Mouse (Mus musculus) T-helper 2 cell (primary cell): ENCODE results near the gene Cdk5rap3.

ENCODE experiments used
- in situ Hi-C: fragments of 300-600 bp; cut with MboI, MseI; formaldehyde crosslinking; loops from one replicate; pipeline ENCODE4 v1.15.1; 2025; ENCODE audit warnings: high pct_unique_total_duplicates

Cdk5rap3 gene

DNA sequence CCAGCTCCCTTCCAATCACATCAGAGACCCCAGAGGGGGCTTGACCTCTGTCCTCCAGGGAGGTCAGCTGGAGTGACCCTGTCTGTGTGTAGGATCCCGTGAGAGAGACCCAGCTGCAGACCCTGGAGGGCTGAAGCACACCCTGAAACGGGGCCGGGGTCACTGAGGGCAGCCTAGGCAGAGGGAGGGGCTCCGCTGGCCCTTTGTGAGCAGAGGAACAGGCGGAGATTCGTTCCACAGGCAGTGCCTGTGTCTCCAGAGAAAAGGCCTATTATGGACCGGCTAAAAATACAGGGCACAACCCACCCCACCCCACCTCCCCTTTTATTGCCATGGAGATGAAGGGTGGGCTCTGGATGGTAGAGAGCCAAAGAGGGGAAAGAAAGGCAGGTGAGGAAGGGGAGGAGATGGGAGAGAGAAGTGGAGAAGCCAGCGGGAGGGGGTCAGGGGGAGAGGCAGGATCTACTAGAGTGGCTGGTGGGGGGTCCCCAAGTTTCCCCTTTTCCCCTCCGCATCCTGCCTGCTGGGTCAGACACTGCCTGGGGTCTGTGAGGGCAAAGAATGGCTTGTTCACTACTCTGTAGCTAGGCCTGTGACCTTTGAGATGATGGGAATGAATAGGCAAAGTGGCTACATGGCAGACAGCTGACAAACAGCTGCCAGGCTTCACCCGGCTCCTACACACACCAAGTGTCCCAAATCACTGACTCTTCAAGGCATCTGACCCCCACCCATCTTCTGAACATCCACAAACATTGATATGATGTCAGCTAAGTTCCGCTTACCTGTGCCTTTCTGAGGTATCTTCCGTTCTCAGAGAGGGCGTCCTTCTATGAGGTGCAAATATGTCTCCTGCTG, 16.6 kb downstream of the Cdk5rap3 start:
- in situ Hi-C loops: no loop called here

DNA sequence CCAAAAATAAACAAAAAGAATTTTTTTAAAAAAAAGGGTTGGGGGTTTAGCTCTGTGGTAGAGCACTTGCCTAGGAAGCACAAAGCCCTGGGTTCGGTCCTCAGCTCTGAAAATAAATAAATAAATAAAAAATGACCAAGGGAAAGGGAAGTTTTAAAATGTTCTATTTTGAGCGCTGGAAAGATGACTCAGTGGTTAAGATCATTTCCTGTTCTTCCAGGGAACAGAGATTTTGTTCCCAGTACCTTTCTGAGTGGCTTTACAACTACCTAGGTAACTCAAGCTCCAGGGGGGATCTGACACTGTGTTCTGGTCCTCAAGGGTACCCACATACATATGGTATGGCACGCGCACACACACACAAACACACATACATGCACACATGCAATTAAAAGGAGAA, 20.4 kb downstream of the Cdk5rap3 start:
- in situ Hi-C loops: no loop called here

DNA sequence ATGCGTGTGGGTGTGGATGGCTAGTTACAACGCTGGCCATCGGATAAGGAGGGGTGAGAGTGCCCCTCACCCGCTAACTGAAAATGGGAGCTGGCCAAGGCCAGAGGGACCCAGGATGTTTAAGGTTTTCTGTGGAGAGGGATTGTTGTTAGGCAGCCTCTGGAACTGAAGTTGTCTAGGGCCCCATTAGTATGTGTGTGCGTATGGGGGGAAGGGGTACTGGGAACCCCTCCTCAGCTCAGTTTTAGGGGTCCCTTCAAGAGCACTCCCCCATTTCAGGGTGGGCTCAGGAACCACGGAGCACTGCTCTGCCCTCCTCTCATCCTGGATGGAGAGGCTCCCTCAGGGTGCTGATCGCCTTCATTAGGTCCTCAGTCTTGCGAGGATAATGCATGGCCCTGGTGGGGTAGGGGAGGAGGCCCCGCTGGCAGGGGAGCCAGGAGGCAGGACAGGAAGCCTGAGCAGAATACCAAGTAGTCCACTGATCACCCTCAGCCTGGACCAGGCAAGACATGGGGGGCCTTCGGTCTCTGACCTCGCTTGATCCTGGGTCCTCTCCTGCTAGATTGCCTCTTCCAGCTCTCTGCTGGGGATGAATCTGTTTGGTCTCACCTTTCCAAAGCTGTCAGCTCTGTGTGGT, 23.0 kb downstream of the Cdk5rap3 start:
- in situ Hi-C loops: no loop called here

DNA sequence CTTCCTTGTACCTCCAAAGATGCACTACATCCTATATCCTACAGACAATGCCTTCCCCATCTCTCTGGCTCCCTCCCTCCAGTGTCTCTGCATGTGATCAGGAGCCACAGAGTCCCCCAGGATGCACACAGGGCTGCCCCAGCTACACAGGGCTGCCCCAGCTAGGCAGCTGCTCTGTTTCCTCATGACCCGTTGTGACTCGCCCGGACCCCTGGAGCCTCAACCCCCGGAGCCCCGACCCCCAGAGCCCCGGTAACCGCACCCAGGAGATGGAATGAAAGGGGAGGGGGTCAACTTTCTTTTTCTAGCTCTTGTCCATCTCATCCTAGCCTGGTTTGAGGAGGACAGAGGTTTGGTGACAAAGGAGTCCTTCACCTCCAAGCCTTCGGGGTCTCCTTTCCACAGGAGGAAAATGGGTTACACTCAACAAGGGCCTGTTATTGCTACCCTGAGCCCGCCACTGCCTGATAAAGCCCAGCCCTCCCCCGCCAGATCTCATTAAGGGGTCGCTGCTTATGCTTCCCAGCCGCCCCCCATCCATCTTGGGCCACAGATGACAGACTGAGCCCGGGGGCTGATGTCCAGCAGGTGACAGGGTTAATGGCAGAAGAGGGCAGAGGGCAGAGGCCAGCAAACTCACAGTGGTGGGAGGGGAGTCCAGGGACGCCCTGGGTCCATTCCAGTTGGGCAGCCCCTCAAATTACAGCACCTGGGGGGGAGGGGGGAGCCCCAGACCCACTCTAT, 24.3 kb downstream of the Cdk5rap3 start:
- in situ Hi-C loops: no loop called here

- in situ Hi-C loops: no loop called here
Observed at GRCm38 (mm10) chr11:96886942-96887546, 29.3 kb downstream of the Cdk5rap3 start.

GRCm38 (mm10) chr11:96885901-96886340, 30.4 kb downstream of the Cdk5rap3 start:
- in situ Hi-C loops: no loop called here

GRCm38 (mm10) chr11:96880296-96880695, 36.0 kb downstream of the Cdk5rap3 start:
- in situ Hi-C loops: no loop called here

- in situ Hi-C loops: no loop called here
Observed at GRCm38 (mm10) chr11:96879359-96879758, 36.9 kb downstream of the Cdk5rap3 start.

DNA sequence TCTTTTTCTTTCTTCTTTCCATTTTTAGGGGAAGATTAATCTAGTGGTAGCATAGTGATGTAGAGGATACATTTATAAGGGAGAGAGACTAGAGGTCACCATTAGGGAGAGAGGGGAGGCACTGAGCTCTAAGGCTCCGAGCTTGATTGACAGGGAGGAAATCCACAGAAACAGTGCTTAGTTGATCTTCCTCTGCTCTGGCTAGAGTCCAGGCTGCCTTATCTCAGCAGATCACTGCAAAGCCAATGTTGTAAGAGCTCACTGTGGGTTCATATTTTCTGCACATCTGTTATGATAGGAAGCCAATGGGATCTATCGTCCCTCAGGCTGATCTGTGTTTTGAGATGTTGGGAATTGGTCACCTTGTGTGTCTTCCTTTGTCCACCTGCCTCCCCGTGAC, 37.6 kb downstream of the Cdk5rap3 start:
- in situ Hi-C loops: no loop called here

DNA sequence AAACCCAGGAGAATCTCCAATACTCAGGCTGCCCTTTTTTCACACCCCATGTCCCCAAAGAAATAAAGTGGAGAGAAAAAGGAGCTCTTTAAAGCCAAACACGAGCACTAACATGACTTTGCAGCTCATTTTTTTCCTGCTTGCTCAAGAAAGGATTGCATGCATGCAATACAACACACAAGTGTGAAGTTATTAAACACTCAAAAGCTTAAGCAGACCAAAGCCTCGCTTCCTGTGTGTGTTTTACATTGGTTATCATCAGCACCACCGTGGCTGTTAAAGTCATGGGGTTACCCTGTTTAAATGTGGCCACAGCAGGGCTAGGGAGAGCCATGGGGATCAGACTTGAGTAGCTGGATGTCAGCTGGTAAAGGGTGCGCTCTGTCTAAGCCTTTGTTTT, 39.2 kb downstream of the Cdk5rap3 start:
- in situ Hi-C loops: no loop called here

DNA sequence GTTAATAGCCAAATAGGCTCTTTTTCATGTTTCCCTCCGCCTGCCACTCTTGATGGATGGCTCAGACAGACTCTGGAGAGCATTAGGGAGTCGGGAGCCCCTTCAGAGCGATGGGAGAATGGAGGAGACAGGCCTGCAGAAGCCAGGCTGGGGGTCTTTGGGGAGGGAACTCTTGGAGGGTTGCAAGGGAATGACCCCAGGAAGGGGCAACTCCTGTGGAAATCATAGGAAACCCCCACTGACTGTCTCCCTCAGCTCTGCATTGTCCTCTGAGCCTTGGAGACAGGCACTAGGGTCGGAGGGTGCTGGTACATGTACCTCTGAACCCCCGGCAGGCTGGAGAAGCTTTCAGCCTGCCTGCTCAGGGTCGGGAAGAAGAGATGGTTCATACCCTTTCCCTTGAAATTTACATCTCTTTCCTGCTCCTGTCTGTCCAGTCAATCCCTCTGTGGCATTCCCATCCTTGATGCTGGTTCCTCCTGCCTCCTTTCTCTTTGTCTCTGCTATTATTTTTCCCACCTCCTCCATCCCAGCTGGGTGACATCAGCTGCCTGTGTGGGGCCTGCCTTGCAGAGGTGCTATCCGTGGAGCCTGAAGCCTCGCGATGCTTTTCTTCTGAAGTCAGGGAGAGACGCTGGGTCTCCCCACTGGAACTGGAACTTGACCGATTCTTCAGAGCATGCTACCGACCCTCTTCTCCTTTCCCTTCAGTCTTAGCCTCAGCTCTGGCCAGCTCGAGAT, 39.8 kb downstream of the Cdk5rap3 start:
- in situ Hi-C loops: no loop called here

GRCm38 (mm10) chr11:96875745-96876144, 40.6 kb downstream of the Cdk5rap3 start:
- in situ Hi-C loops: no loop called here

- in situ Hi-C loops: no loop called here
Observed at GRCm38 (mm10) chr11:96875270-96875669, 41.0 kb downstream of the Cdk5rap3 start.

- in situ Hi-C loops: no loop called here
Observed at GRCm38 (mm10) chr11:96873601-96874140, 42.6 kb downstream of the Cdk5rap3 start.

GRCm38 (mm10) chr11:96872441-96873379, 43.6 kb downstream of the Cdk5rap3 start:
- in situ Hi-C loops: no loop called here

GRCm38 (mm10) chr11:96867149-96867548, 49.1 kb downstream of the Cdk5rap3 start:
- in situ Hi-C loops: loop anchor here (5.0 to 10.0 kb wide), 3 partner anchors 45 to 572 kb away; partner anchors contain the start of gene Hoxb6

DNA sequence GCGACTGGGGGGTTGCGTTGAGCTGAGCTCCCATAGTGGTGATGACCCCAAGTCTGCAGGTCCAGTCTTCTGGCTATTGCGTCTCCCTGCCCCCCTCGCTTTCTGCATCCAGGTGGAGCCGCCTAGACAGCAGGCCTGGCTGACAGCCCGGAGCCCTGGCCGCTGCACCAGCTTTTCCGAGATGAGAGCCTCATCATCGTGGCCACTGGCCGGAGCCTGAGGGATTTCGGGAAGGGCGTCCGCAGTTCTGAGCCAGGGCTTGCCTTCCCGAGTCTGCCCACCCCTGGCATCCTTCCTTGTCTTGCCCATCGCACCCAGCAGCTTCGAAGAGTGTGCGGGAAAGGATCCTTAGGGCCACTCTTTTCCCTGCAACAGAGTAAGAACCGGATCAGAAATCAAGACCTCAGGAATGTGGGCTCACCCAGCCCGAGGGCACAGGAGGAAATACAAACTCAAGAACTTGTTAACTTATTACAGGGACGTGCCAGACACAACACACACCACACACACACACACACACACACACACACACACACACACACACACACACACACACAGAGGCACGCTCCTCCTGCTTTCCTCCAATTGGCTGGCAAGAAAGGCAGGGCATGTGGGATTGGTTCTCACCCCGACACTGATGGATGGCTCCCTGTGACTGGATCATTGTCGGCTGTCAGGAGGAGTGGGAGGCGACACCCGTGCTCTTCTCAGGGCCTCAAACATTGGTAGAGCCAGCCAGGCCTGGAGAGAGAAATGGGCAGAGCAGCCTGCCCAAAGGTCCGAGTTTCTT, 52.9 kb downstream of the Cdk5rap3 start:
- in situ Hi-C loops: loop anchor here (5.0 to 10.0 kb wide), 3 partner anchors 86 to 569 kb away; partner anchors contain the start of genes Hoxb6 and Snx11

DNA sequence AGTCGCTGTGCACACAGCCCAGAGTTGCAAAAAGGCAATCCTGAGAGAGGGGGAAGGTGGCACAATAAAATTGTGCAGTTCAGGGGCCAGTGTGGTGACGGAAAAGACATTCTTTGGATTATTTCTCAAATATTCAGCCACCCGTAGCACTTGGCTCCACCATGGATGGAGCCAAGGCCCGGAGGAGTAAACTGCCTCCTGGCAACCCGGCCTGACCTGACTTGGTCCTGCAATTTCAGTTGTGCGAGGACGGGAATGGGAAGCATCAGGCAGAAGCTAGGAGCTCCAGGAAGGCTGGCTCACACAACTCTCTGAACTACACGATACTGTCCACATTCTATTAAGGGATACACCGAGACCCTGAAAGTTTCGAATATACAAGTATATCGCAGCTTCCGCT, 53.8 kb downstream of the Cdk5rap3 start:
- in situ Hi-C loops: loop anchor here (5.0 to 10.0 kb wide), 3 partner anchors 85 to 568 kb away; partner anchors contain the start of genes Hoxb6 and Snx11
